ENCODE assay signal across 8 mouse cellular contexts in the genomic region with DNA sequence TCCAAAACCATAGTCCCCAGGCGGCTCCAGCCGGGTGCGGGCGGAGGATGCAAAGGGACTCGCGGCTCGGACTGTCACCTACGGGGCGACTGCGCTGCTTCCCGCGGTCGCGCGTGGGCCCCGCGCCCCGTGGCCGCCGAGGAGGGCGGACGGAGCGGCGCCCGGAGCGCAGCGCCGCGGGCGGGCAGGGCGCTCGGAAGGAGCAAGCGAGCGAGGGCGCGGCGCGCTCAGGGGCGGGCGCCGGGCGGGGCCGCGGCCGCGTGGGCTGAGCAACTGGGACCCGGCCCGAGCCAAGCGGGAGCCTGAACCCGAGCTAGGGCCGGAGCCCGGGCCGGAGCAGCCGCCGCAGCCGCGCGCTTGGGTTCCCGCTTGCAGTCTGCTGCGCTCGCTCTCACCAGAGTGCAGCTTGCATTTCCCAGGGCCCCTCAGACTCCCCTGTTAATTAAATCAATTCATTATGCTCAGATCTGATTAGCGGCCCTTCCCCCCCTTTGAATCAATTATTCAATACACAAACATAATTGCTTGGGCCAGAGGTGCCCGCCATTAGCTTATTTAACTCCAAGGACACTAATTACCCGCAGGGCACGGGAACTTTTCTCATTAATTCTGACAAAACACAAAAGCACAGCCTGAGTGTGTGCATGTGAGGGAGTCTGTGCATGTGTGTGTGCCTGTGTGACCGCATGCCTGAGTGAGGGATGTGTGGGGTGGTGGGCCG. TPM values are rescaled to one million over a fixed set of nuclear protein-coding genes. Genes with fewer than 3 reads are reported as not detected.
DNase-seq lines count a peak whose midpoint lies in the region; ATAC-seq lines count a peak whose summit lies in the region.

Gene Lmo1, minus strand, starts transcription at position 259 of the 721 bp plus-strand sequence.

- peak within 1 kb of the TSS; percentile 75 for H3K9ac ChIP-seq in embryonic facial prominence, embryonic 14.5 days (ENCODE audit: low read depth, low read length)

- intact Hi-C loops in heart, postnatal 14 days (cut with DNase I): loop anchor here (5.0 kb wide), 2 partner anchors 42 to 73 kb away; no protein-coding TSS in a partner anchor

- H3K27ac ChIP-seq in embryonic facial prominence, embryonic 14.5 days (replicated peaks; ENCODE audit: low read depth, low read length): no peak within 1 kb of the TSS; the same call in 1 of the 2 replicates

- peak within 1 kb of the TSS; percentile 99 for H3K4me2 ChIP-seq in embryonic facial prominence, embryonic 14.5 days (ENCODE audit: low read depth, low read length)

- WGBS in embryonic facial prominence, embryonic 14.5 days: under 1% methylated on average over 27 of the region's 67 CpGs

- H3K9me3 ChIP-seq in embryonic facial prominence, embryonic 14.5 days (ENCODE audit: control insufficient read depth, low read length): no peaks in the 10 kb centered on the region

- H3K4me3 ChIP-seq in embryonic facial prominence, embryonic 14.5 days (ENCODE audit: low read depth, low read length): peak within 1 kb of the TSS; percentile 70

- ATAC-seq in cerebellum, adult (ENCODE audit: insufficient number of reproducible peaks, low FRiP score, low TSS enrichment): peak; percentile 38; the same call in 1 of the 2 replicates
- ATAC-seq in embryonic facial prominence, embryonic 14.5 days (ENCODE audit: low read depth): peak; percentile 62
- peak; percentile 55 for ATAC-seq in megakaryocyte, adult 5-6 weeks (ENCODE audit: poor library complexity, severe bottlenecking)

- H3K36me3 ChIP-seq in embryonic facial prominence, embryonic 14.5 days (ENCODE audit: control insufficient read depth, insufficient read depth, low read length): no peaks in the 10 kb centered on the region

- H3K27me3 ChIP-seq in embryonic facial prominence, embryonic 14.5 days (replicated peaks; ENCODE audit: control insufficient read depth, insufficient read depth, low read length): peaks cover 41% of the 10 kb centered on the region

- peaks cover 6% of the 10 kb centered on the region for H3K4me1 ChIP-seq in embryonic facial prominence, embryonic 14.5 days (ENCODE audit: control insufficient read depth, insufficient read depth, low read length)

- no peak for DNase-seq in cerebellum, postnatal 4 days (ENCODE audit: low spot score in 2 of 2)
- peak; percentile 72 for DNase-seq in adrenal gland, adult 2 months
- DNase-seq in embryonic facial prominence, embryonic 14.5 days (ENCODE audit: low spot score): peak; percentile 67
- peak; percentile 39 to 64 for DNase-seq in heart, postnatal 14 days
- DNase-seq in layer of hippocampus, postnatal 14 days (ENCODE audit: low spot score in 2 of 2): peak in 1 of 2 experiments; percentile 33
- peak; percentile 60 for DNase-seq in urinary bladder, postnatal 25 days (ENCODE audit: low spot score)

RNA-seq across cellular contexts. Expression of gene Lmo1, which starts in this region (rescaled TPM):
- 1 to 10 TPM; 4.9 to 9.0 TPM for total RNA-seq in adrenal gland, adult 2 months (2021)
- polyA plus RNA-seq in adrenal gland, adult 2 months (2012; rRNA removed): 12.1 and 29.5 TPM in 2 replicates
- 37.3 and 45.8 TPM in 2 replicates for polyA plus RNA-seq in embryonic facial prominence, embryonic 14.5 days (2014; fragmentation: Nextera tagmentation; extraction: Ambion mirVana)
- total RNA-seq in heart, postnatal 14 days (2021): 1 to 10 TPM; 1.8 to 2.6 TPM
- 10 to 100 TPM; 53.8 to 60.2 TPM for total RNA-seq in layer of hippocampus, postnatal 14 days (2021)
- total RNA-seq in megakaryocyte, adult 5-6 weeks (2015): 30.3 and 33.6 TPM in 2 replicates
- total RNA-seq in megakaryocyte, adult 5-6 weeks (2017): 10.9 and 19.8 TPM in 2 replicates

Comparison
In these comparisons a context has a peak if more than half of its experiments do, and no peak if none do; other contexts are left out.
1. DNase-seq: peak in adrenal gland, adult 2 months (single experiment), embryonic facial prominence, embryonic 14.5 days (single experiment), heart, postnatal 14 days (2 of 2) and urinary bladder, postnatal 25 days (single experiment); none in cerebellum, postnatal 4 days (0 of 2).
2. Peak in every context shown above with its lines, with median percentiles within 50 percentile points of each other: ATAC-seq.